Mouse (Mus musculus) MEL (cell line): ENCODE results near the gene Fcer1g.

Experiments
- CTCF ChIP-seq, 3 experiments: IDR thresholded peaks in 2 of 3; conservative IDR thresholded peaks in 1 of 3; 2 replicates each; pipeline ENCODE4 v1.5.1; 2011 to 2012; ENCODE audit warnings: low read length in 3 of 3, low read depth in 2 of 3, mild to moderate bottlenecking in 2 of 3, improper control_type of control experiment in 1 of 3, inconsistent platforms in 1 of 3, mixed read lengths in 1 of 3, moderate library complexity in 1 of 3; ENCODE audit not compliant: control insufficient read depth in 1 of 3, insufficient read depth in 1 of 3, poor library complexity in 1 of 3, severe bottlenecking in 1 of 3
- MYC ChIP-seq: IDR thresholded peaks from 2 replicates; pipeline ENCODE4 v1.6.1; 2011; ENCODE audit warnings: low read depth, mild to moderate bottlenecking, low read length, improper control_type of control experiment, moderate library complexity
- POLR2A ChIP-seq, 2 experiments: IDR thresholded peaks; 2 replicates each; pipeline ENCODE4 v1.6.1; 2011 to 2012; ENCODE audit warnings: low read length in 2 of 2, mild to moderate bottlenecking in 2 of 2, control low read depth in 1 of 2, improper control_type of control experiment in 1 of 2, low read depth in 1 of 2, moderate library complexity in 1 of 2; ENCODE audit not compliant: control insufficient read depth in 1 of 2, insufficient read depth in 1 of 2, poor library complexity in 1 of 2
- RAD21 ChIP-seq: IDR thresholded peaks from 2 replicates; pipeline ENCODE4 v1.6.1; 2011; ENCODE audit warnings: mild to moderate bottlenecking, low read depth, low read length, improper control_type of control experiment
- USF2 ChIP-seq, 2 experiments: IDR thresholded peaks; 2 replicates each; pipeline ENCODE4 v1.6.1; 2011 to 2012; ENCODE audit warnings: improper control_type of control experiment in 2 of 2, low read length in 2 of 2, borderline replicate concordance in 1 of 2, inconsistent platforms in 1 of 2, low read depth in 1 of 2, mild to moderate bottlenecking in 1 of 2; ENCODE audit not compliant: insufficient read depth in 1 of 2
- ZMIZ1 ChIP-seq: IDR thresholded peaks from 2 replicates; pipeline ENCODE4 v1.6.1; 2012; ENCODE audit warnings: low read depth, mild to moderate bottlenecking, inconsistent platforms, low read length, improper control_type of control experiment, moderate library complexity

GRCm38 (mm10) chr1:171250680-171251593 lies 16.8 kb upstream of the Fcer1g start, which contains the start of gene Ndufs2:
- TF ChIP-seq USF2 (IDR thresholded peaks at IDR 0.05; ENCODE audit: borderline replicate concordance in 1 of 2, insufficient read depth in 1 of 2, low read depth in 1 of 2, low read length in 2 of 2) (no peak), CTCF (IDR thresholded peaks at IDR 0.05 in 2 of 3, conservative IDR thresholded peaks at IDR 0.05 in 1 of 3; ENCODE audit: control insufficient read depth in 1 of 3, insufficient read depth in 1 of 3, low read depth in 2 of 3, low read length in 3 of 3, poor library complexity in 1 of 3, severe bottlenecking in 1 of 3) (no peak), ZMIZ1 (no peak), MYC (no peak), POLR2A (IDR thresholded peaks at IDR 0.05; ENCODE audit: control insufficient read depth in 1 of 2, insufficient read depth in 1 of 2, low read depth in 1 of 2, low read length in 2 of 2, poor library complexity in 1 of 2) (no peak), RAD21 (no peak)
